Mouse (Mus musculus) thymus, adult 2 months (tissue): ENCODE data around the gene Dcun1d4. TPM values are rescaled to one million over a fixed set of nuclear protein-coding genes. Genes with fewer than 3 reads are reported as not detected.

Experiments
- DNase-seq: peaks from one replicate; pipeline ENCODE4 v3.0.0; 2021
- H3K27ac ChIP-seq: fragments of 200-500 bp; 2 replicates; pipeline ENCODE4 v1.5.1; 2012; ENCODE audit warnings: low read length, control low read depth; ENCODE audit not compliant: control insufficient read depth, insufficient read depth
- H3K27me3 ChIP-seq: fragments of 200-500 bp; 2 replicates; pipeline ENCODE4 v1.6.1; 2012; ENCODE audit warnings: mild to moderate bottlenecking, low read length, moderate library complexity, mixed read lengths; ENCODE audit not compliant: control insufficient read depth, insufficient read depth
- H3K36me3 ChIP-seq: fragments of 200-500 bp; 2 replicates; pipeline ENCODE4 v1.6.1; 2012; ENCODE audit warnings: mild to moderate bottlenecking, low read length, moderate library complexity; ENCODE audit not compliant: control insufficient read depth, insufficient read depth
- H3K4me1 ChIP-seq: fragments of 200-500 bp; replicated peaks from 2 replicates; pipeline ENCODE4 v1.6.1; 2012; ENCODE audit warnings: low read length; ENCODE audit not compliant: control insufficient read depth, insufficient read depth
- H3K4me3 ChIP-seq: fragments of 200-500 bp; 2 replicates; pipeline ENCODE4 v1.5.1; 2012; ENCODE audit warnings: mild to moderate bottlenecking, low read length, control low read depth, moderate library complexity; ENCODE audit not compliant: control insufficient read depth, insufficient read depth
- CTCF ChIP-seq: fragments of 200-500 bp; IDR thresholded peaks from 2 replicates; pipeline ENCODE4 v1.5.1; 2012; ENCODE audit warnings: mild to moderate bottlenecking, control low read depth, low read length, moderate library complexity, borderline replicate concordance; ENCODE audit not compliant: control insufficient read depth, poor library complexity, insufficient read depth; ENCODE audit errors: extremely low read depth
- POLR2A ChIP-seq: fragments of 200-500 bp; IDR thresholded peaks from 2 replicates; pipeline ENCODE4 v1.6.1; 2012; ENCODE audit warnings: mild to moderate bottlenecking, low read length, control low read depth, moderate library complexity; ENCODE audit not compliant: control insufficient read depth, poor library complexity, insufficient read depth; ENCODE audit errors: extremely low read depth
- WGBS: fragments of 180-500 bp; shearing (Covaris S2); methylation state at CpG from one replicate; pipeline ENCODE4 v1.1.7; 2018; 5-methylcytosine and 5-hydroxymethylcytosine counted together
- polyA plus RNA-seq: library from polyadenylated mRNA; depleted of rRNA; stranded (reverse); fragments of >200 nt; gene quantifications from 2 replicates; pipeline ENCODE4 v1.2.3, GENCODE M21; 2012

The Dcun1d4 gene
- polyA plus RNA-seq, 1 experiment, result 3.9 TPM

DNA sequence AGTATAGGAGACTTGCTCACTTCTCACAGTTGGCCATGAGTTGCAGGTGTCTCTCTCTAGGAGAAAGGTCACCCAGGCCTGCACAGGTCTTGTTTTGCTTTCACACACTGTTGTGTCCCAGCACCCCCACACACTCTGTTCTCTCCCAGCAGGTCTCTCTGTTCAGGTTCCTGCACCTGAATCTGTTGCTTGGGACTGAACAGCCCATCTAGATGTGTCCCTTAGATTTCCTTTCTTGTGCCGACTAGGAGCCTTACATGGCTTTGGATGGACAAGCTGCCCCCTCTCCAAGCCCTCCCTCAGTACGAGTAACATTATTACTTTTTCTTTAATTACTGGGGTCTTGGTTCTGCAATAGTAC, 59.7 kb downstream of the Dcun1d4 start:
- Histone ChIP-seq H3K27me3 (no peaks in the 10 kb centered on the region), H3K4me1 (no peaks in the 10 kb centered on the region), H3K36me3 (no peaks in the 10 kb centered on the region), H3K4me3 (no peak overlapping the region), H3K27ac (no peak overlapping the region)
- no peak for DNase-seq
- WGBS, result 98% methylated on average over 2 of the region's 2 CpGs
- TF ChIP-seq POLR2A (no peak), CTCF (no peak)

DNA sequence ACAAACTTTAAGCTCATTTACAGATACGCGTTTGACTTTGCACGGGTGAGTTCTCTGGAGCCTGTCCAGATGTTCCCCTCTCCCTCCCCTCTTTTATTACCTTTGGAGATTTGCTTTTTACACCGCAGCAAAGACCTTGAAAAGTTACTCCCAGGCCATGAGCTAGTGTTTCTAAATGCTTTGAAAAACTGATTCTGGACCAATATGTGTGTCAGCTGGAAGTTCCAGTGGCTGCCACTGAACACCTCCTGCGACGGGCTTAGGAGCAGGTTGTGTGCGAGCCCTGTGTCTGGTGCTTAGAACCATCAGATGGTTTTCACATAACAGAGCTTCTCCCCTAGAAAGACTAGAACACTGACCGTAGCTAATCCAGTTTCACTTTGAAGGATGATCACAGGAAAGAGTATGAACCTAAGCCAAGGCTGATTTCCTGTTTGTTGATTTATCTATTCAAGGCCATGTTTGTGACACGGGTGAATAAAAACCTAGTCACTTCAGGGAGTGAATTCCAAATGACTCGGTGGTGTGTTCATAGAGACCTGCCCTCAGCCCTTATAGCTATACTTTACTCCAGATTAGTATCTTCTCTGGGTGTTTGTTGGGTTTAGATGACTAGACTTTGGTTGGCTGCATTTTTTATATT, 63.4 kb downstream of the Dcun1d4 start:
- WGBS, result 87% methylated on average over 10 of the region's 10 CpGs
- TF ChIP-seq POLR2A (no peak), CTCF (no peak)
- no peaks in the 10 kb centered on the region for H3K27me3 ChIP-seq
- no peak overlapping the region for H3K27ac ChIP-seq
- no peak for DNase-seq
- H3K4me1 ChIP-seq, result no peaks in the 10 kb centered on the region
- no peaks in the 10 kb centered on the region for H3K36me3 ChIP-seq
- no peak overlapping the region for H3K4me3 ChIP-seq

- H3K27ac ChIP-seq, result no peak overlapping the region
- TF ChIP-seq CTCF, result no peak
- TF ChIP-seq POLR2A, result no peak
- WGBS, result 97% methylated on average over 6 of the region's 6 CpGs
- no peaks in the 10 kb centered on the region for H3K4me1 ChIP-seq
- H3K4me3 ChIP-seq, result no peak overlapping the region
- H3K36me3 ChIP-seq, result no peaks in the 10 kb centered on the region
- H3K27me3 ChIP-seq, result no peaks in the 10 kb centered on the region
- no peak for DNase-seq
Observed at GRCm38 (mm10) chr5:73545641-73546040, 64.8 kb downstream of the Dcun1d4 start.

- no peaks in the 10 kb centered on the region for H3K36me3 ChIP-seq
- TF ChIP-seq CTCF (no peak), POLR2A (no peak)
- DNase-seq, result no peak
- H3K27ac ChIP-seq, result no peak overlapping the region
- H3K4me1 ChIP-seq, result no peaks in the 10 kb centered on the region
- no peaks in the 10 kb centered on the region for H3K27me3 ChIP-seq
- 97% methylated on average over 7 of the region's 7 CpGs for WGBS
- no peak overlapping the region for H3K4me3 ChIP-seq
Observed at GRCm38 (mm10) chr5:73547252-73547651, 66.5 kb downstream of the Dcun1d4 start.

DNA sequence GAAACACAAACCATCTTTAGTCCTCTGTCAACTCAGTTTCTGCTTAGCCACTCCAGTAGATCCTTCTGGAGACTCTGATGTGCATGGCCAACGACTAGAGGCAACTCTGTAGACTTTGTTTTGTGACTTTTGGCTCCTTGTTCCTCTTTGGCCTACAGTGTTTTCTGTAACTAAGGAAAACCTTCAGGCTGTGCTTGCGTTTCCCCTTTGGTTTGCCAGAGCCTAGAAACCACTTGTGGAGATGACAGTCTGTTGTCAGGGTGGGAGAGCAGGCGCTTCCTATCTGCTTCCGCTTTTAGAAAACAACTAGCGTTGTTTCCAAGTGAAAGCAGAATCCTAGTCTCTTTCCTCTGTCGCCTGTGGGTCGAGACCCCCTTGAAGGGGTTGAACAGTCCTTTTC, 67.4 kb downstream of the Dcun1d4 start:
- 62% methylated on average over 7 of the region's 7 CpGs for WGBS
- H3K27me3 ChIP-seq, result no peaks in the 10 kb centered on the region
- DNase-seq, result no peak
- no peaks in the 10 kb centered on the region for H3K4me1 ChIP-seq
- no peak overlapping the region for H3K4me3 ChIP-seq
- TF ChIP-seq CTCF, result no peak
- no peak for TF ChIP-seq POLR2A
- H3K27ac ChIP-seq, result no peak overlapping the region
- no peaks in the 10 kb centered on the region for H3K36me3 ChIP-seq

GRCm38 (mm10) chr5:73548838-73549237, 68.0 kb downstream of the Dcun1d4 start:
- H3K4me1 ChIP-seq, result no peaks in the 10 kb centered on the region
- DNase-seq, result no peak
- H3K36me3 ChIP-seq, result no peaks in the 10 kb centered on the region
- TF ChIP-seq POLR2A, result no peak
- TF ChIP-seq CTCF, result no peak
- WGBS, result 97% methylated on average over 1 of the region's 1 CpGs
- H3K27me3 ChIP-seq, result no peaks in the 10 kb centered on the region
- H3K4me3 ChIP-seq, result no peak overlapping the region
- no peak overlapping the region for H3K27ac ChIP-seq

DNA sequence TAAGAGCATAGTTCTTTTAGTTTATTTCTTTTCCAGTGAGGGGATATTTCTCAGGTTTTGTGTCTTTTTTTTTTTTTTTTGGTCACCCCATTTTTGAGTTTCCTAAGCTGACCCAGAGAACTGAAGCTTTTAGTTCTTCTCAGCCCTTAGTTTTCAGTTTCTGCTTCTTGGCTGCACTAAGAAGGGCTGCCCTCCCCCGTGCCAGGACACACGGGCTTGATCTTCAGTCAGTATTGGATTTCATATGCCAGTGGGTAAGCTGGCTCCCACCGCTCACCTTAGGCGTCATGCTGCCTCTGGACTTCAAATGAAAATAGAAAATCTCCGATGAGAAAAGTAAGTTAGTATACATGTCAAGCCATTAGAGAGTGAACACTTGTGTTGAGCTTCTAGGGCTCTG, 71.0 kb downstream of the Dcun1d4 start:
- H3K27me3 ChIP-seq, result no peaks in the 10 kb centered on the region
- H3K36me3 ChIP-seq, result no peaks in the 10 kb centered on the region
- 97% methylated on average over 5 of the region's 5 CpGs for WGBS
- DNase-seq, result no peak
- no peak overlapping the region for H3K27ac ChIP-seq
- H3K4me3 ChIP-seq, result no peak overlapping the region
- H3K4me1 ChIP-seq, result no peaks in the 10 kb centered on the region
- TF ChIP-seq POLR2A (no peak), CTCF (no peak)
